Mouse (Mus musculus): Measurements from ENCODE around the gene Edf1. TPM values are rescaled to one million over a fixed set of nuclear protein-coding genes. Genes with fewer than 3 reads are reported as not detected.

Edf1 gene
- polyA plus RNA-seq, 1 experiment: 350 TPM

DNA sequence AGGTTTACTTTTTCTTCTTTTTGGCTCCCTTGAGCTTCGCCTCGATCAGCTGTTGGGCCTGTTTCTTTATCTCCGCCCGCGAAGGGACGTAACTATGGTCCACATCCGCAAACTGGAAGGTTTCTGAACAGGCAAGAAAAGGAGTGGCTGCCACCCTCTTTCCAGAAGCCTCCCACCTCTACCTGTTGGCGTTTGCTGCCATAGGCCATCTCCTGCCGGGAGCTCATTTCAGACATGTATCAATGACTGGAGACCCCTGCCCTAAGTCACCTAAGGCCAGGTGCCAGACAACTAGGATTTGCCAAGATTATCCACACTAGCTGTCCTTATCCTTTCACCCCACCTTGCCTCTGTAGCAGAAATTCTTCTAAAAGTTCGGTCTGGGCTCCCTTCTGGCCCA, 51.0 kb downstream of the Edf1 start:
- peak overlapping the region; percentile 15; the same call in 1 of the 2 replicates for H3K27ac ChIP-seq (ENCODE audit: insufficient read depth, low read length)
- WGBS: 63% methylated on average over 10 of the region's 10 CpGs

More for the DNA sequence above, 51.0 kb downstream of the Edf1 start:
- H3K4me3 ChIP-seq (replicated peaks; ENCODE audit: insufficient read depth, low read depth, low read length): peak overlapping the region; percentile 95
- no peaks in the 10 kb centered on the region for H3K27me3 ChIP-seq (ENCODE audit: control insufficient read depth, insufficient read depth, low read length)
- TF ChIP-seq POLR2A (IDR thresholded peaks at IDR 0.05; ENCODE audit: borderline replicate concordance, insufficient read depth, low read length) (no peak), CTCF (IDR thresholded peaks at IDR 0.05; ENCODE audit: borderline replicate concordance, insufficient read depth, low read depth, low read length) (no peak)
- peak in 1 of 2 experiments; percentile 45 for DNase-seq
- no peaks in the 10 kb centered on the region; the same call in 1 of the 2 replicates for H3K4me1 ChIP-seq (ENCODE audit: control insufficient read depth, insufficient read depth, low read length)

Other genes with a start within 250 kb of the Edf1 start
- gene Grin1, start 238.7 kb upstream of the Edf1 start, polyA plus RNA-seq (2012; rRNA removed): 282 and 290 TPM in 2 replicates
- gene Man1b1, start 225.5 kb upstream of the Edf1 start, polyA plus RNA-seq (2012; rRNA removed): 33.2 and 34.1 TPM in 2 replicates
- gene Dpp7, start 201.5 kb upstream of the Edf1 start, polyA plus RNA-seq (2012; rRNA removed): 63.1 and 71.2 TPM in 2 replicates
- gene Uap1l1, start 192.2 kb upstream of the Edf1 start, polyA plus RNA-seq (2012; rRNA removed): 19.0 and 22.1 TPM in 2 replicates
- 4.4 and 4.7 TPM in 2 replicates for gene Sapcd2, start 185.5 kb upstream of the Edf1 start, polyA plus RNA-seq (2012; rRNA removed)
- gene Entpd2, start 162.0 kb upstream of the Edf1 start, polyA plus RNA-seq (2012; rRNA removed): 12.3 and 12.5 TPM in 2 replicates
- 502 and 505 TPM in 2 replicates for gene Npdc1, start 158.5 kb upstream of the Edf1 start, polyA plus RNA-seq (2012; rRNA removed)
- gene Fut7, start 134.6 kb upstream of the Edf1 start, polyA plus RNA-seq (2012; rRNA removed): 0.51 and 0.71 TPM in 2 replicates
- gene Abca2, start 129.1 kb upstream of the Edf1 start, polyA plus RNA-seq (2012; rRNA removed): 285 and 294 TPM in 2 replicates
- gene Clic3, start 101.0 kb upstream of the Edf1 start, polyA plus RNA-seq (2012; rRNA removed): 0.84 and 2.8 TPM in 2 replicates
- gene Paxx, start 96.8 kb upstream of the Edf1 start, polyA plus RNA-seq (2012; rRNA removed): 196 and 230 TPM in 2 replicates
- 2,130 and 2,485 TPM in 2 replicates for gene Ptgds, start 87.8 kb upstream of the Edf1 start, polyA plus RNA-seq (2012; rRNA removed)
- gene Lcn12, start 63.9 kb upstream of the Edf1 start, polyA plus RNA-seq (2012; rRNA removed): not detected in 2 replicates
- gene Fbxw5, start 57.1 kb upstream of the Edf1 start, polyA plus RNA-seq (2012; rRNA removed): 54.7 and 59.4 TPM in 2 replicates
- 3.6 and 4.2 TPM in 2 replicates for gene C8g, start 56.1 kb upstream of the Edf1 start, polyA plus RNA-seq (2012; rRNA removed)
- 12.3 and 12.5 TPM in 2 replicates for gene Traf2, start 10.9 kb upstream of the Edf1 start, polyA plus RNA-seq (2012; rRNA removed)
- gene Mamdc4, start 17.0 kb downstream of the Edf1 start, polyA plus RNA-seq (2012; rRNA removed): 3.0 and 4.4 TPM in 2 replicates
- gene Phpt1, start 17.4 kb downstream of the Edf1 start, polyA plus RNA-seq (2012; rRNA removed): 176 and 186 TPM in 2 replicates
- 257 and 312 TPM in 2 replicates for gene Ajm1, start 23.9 kb downstream of the Edf1 start, polyA plus RNA-seq (2012; rRNA removed)
- gene Rabl6, start 50.7 kb downstream of the Edf1 start, polyA plus RNA-seq (2012; rRNA removed): 161 and 172 TPM in 2 replicates
- gene Ccdc183, start 59.8 kb downstream of the Edf1 start, polyA plus RNA-seq (2012; rRNA removed): 0.05 TPM in 1 of 2 replicates, not detected in the other
- gene Tmem141, start 64.2 kb downstream of the Edf1 start, polyA plus RNA-seq (2012; rRNA removed): 79.7 and 85.7 TPM in 2 replicates
- gene Fcna, start 70.2 kb downstream of the Edf1 start, polyA plus RNA-seq (2012; rRNA removed): 0.31 and 0.35 TPM in 2 replicates
- not detected in 2 replicates for gene Lcn8, start 95.3 kb downstream of the Edf1 start, polyA plus RNA-seq (2012; rRNA removed)
- not detected in 2 replicates for gene Lcn5, start 100.1 kb downstream of the Edf1 start, polyA plus RNA-seq (2012; rRNA removed)
- gene Lcn6, start 118.9 kb downstream of the Edf1 start, polyA plus RNA-seq (2012; rRNA removed): not detected in 2 replicates
- gene Lcn10, start 124.9 kb downstream of the Edf1 start, polyA plus RNA-seq (2012; rRNA removed): not detected in 2 replicates
- not detected in 2 replicates for gene Obp2a, start 142.2 kb downstream of the Edf1 start, polyA plus RNA-seq (2012; rRNA removed)
- gene Bmyc, start 148.9 kb downstream of the Edf1 start, polyA plus RNA-seq (2012; rRNA removed): 99.5 and 101 TPM in 2 replicates
- gene Obp2b, start 179.2 kb downstream of the Edf1 start, polyA plus RNA-seq (2012; rRNA removed): not detected in 2 replicates
- not detected in 2 replicates for gene Lcn3, start 207.7 kb downstream of the Edf1 start, polyA plus RNA-seq (2012; rRNA removed)
- gene Lcn11, start 219.2 kb downstream of the Edf1 start, polyA plus RNA-seq (2012; rRNA removed): not detected in 2 replicates
- gene Gm13539, start 224.4 kb downstream of the Edf1 start, polyA plus RNA-seq (2012; rRNA removed): not detected in 2 replicates